Mouse (Mus musculus): ENCODE measurements at regions not wholly inside any gene's neighbourhood (a gene's known extent, or its start where the extent isn't known, plus 50 kb on each side); places are given as distances from the start of the nearest gene placed in this dataset.

- peak; percentile 73 for DNase-seq (ENCODE audit: low read depth, low spot score)
Observed at GRCm38 (mm10) chr17:62415152-62415551, 466.0 kb downstream of the Efna5 start.

DNA sequence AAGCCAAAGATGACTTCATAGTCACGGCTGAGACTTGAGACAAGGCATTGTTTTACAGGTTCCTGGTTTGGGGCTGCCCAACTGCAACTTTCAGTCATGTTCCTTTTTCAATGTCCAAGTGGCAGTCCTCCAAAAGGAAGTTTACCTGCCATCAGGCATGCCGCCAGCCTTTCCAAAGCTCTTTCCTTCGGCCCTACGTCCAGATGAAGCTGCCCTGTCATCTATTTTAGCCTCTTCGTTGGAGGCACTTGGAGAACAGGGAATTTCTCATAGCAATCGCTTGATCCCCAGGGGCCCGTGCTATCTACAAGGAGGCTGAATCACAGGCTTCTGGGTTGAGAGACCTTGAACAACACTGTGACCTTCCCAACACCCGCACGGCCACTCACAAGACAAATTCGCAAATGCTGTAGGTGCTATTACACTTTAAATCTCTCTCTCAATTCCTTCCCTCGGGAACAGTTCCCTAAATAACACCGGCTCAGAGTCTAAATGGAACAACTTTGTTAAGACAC, 468.4 kb downstream of the Efna5 start:
- no peak for DNase-seq (ENCODE audit: low read depth, low spot score)

GRCm38 (mm10) chr17:62403739-62404138, 477.4 kb downstream of the Efna5 start:
- DNase-seq (ENCODE audit: low read depth, low spot score): no peak

DNA sequence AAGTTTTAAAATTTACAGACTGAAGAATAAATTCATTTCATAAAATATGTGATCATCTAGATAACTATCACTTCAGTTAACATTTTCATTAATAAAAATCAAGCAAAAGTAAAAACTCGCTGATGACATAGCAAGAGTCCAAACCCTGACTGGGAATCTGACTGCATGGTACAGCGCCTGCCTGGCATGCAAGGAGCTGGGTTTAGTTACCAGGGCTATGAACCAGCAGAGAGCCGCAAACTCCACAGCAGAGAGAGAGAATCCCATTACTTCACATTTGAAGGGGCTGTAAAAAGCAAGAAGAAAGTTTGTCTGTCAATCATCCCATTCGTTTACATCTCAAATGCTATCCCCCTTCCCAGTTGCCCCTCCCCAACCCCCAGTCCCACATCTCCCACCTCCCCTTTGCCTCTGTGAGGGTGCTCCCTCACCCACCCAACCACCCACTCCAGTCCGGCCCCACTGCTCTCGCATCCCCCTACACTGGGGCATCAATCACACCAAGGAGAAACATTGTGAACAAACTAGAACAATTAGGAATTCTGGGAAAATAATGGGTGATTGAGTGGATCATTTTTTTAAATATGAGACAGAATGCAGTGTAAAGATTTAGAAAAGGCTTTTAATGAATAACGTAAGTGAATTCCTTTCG, 487.6 kb downstream of the Efna5 start:
- DNase-seq (ENCODE audit: low read depth, low spot score): no peak

- DNase-seq (ENCODE audit: low read depth, low spot score): no peak
Observed at GRCm38 (mm10) chr17:62384053-62384452, 497.1 kb downstream of the Efna5 start.

DNA sequence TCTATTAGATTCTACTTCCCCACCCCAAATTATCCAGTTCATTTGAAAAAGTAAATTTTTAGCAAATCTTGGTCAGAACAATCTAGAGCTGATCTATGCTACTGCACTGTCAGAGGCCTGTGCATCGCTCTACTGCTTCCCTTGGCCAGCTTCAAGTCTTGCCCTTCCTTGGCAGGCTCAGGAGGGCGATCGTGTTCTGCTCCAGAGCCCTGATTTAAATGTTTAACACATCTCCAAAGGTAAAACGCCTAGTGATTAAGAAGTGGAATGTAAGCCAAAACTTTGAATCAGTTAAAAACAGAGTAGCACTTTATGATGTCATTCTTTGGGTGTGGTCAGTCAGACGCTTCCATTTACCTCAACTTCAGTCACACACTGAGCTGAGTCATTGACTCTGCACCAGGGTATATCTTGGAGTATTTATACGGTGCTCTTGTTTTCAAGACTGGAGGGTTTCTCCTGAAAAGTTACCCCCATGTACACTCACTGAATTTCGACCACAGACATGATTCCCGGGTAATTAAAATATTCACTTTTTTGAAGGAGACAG, 502.2 kb downstream of the Efna5 start:
- DNase-seq (ENCODE audit: low read depth, low spot score): peak; percentile 76

- no peak for DNase-seq (ENCODE audit: low read depth, low spot score)
Observed at GRCm38 (mm10) chr17:62369100-62369499, 512.0 kb downstream of the Efna5 start.

- no peak for DNase-seq (ENCODE audit: low read depth, low spot score)
Observed at GRCm38 (mm10) chr17:62367937-62368336, 513.2 kb downstream of the Efna5 start.

- DNase-seq (ENCODE audit: low read depth, low spot score): no peak
Observed at GRCm38 (mm10) chr17:62358323-62358722, 522.8 kb downstream of the Efna5 start.

GRCm38 (mm10) chr17:62337890-62338557, 543.1 kb downstream of the Efna5 start:
- no peak for DNase-seq (ENCODE audit: low read depth, low spot score)

- no peak for DNase-seq (ENCODE audit: low read depth, low spot score)
Observed at GRCm38 (mm10) chr17:62330226-62330625, 550.9 kb downstream of the Efna5 start.

DNA sequence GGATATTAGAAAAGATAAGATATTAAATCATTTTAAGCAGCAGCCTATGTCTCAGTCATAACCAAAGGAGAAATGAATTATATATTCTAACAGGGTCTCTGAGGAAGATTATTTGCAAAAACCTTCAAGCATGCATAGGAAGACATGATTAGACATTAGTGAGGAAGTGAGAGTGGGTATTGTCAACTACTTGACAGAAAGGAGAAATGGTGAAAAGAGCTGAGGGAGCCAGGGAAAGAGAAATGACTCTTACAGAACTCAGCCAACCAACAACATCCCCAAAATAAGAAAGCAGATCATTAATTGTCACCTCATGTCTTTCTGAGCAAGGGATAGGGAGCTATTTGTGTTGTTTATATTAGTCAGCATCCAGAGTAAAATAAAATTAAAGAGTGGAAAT, 554.3 kb downstream of the Efna5 start:
- no peak for DNase-seq (ENCODE audit: low read depth, low spot score)

GRCm38 (mm10) chr17:62319033-62319432, 562.1 kb downstream of the Efna5 start:
- DNase-seq (ENCODE audit: low read depth, low spot score): no peak

DNA sequence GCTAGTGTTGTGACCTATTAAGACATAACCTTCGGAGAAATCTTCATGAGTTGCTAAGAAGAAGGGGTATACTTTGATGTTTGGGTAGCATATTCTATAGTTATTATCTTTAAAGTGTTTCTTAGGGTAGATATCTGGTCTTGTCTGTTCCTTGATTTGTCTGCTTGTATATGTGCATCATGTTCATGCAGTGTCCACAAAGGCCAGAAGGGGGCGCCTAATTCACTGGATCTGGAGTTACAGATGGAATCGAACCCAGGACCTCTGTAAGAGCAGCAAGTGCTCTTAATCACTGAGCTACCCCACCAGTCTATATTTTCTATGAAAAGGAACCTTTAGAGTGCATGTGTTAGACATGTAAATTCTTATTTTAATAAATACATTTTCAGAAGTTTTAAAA, 571.1 kb downstream of the Efna5 start:
- peak; percentile 17 for DNase-seq (ENCODE audit: low read depth, low spot score)

- DNase-seq (ENCODE audit: low read depth, low spot score): no peak
Observed at GRCm38 (mm10) chr17:62307111-62307510, 574.0 kb downstream of the Efna5 start.

- DNase-seq (ENCODE audit: low read depth, low spot score): no peak
Observed at GRCm38 (mm10) chr17:62306524-62306923, 574.6 kb downstream of the Efna5 start.

DNA sequence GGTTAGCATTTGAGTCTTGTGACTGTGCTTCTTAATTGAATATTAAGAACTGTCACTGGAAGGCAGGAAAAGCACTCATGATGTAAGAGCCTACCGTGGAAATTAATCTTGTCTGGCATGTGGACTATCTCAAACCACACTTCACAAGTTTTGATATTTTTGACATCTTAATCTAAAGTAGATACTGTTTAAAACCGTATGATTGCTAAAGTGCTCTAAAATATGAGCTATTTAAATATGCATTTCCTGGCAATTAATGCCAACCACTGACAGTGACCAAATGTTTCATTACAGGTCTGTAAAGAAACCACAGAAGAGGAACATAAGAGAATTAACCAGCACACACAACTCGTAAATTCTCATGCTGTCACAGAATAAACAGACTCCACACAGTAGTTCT, 576.0 kb downstream of the Efna5 start:
- DNase-seq (ENCODE audit: low read depth, low spot score): no peak

GRCm38 (mm10) chr17:62304073-62304472, 577.0 kb downstream of the Efna5 start:
- DNase-seq (ENCODE audit: low read depth, low spot score): no peak

DNA sequence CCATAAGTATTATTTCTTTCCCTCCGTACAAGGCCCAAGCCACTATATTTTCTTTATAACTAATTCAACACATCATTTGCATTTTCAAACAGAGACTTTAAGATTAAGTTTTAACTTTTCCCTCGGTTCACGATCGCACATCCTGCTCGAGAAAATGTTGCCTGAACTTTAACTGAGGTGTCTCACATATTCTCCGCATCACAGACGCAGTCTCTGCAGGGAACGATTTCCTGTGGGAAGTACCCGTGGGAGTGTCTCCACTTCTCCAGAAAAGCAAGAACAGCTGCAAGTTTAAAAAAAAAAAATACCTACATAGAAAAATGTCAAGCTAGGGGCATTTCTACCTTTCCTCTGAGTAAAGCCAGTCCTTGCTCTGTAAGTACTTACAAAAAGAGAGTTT, 581.2 kb downstream of the Efna5 start:
- DNase-seq (ENCODE audit: low read depth, low spot score): no peak

DNA sequence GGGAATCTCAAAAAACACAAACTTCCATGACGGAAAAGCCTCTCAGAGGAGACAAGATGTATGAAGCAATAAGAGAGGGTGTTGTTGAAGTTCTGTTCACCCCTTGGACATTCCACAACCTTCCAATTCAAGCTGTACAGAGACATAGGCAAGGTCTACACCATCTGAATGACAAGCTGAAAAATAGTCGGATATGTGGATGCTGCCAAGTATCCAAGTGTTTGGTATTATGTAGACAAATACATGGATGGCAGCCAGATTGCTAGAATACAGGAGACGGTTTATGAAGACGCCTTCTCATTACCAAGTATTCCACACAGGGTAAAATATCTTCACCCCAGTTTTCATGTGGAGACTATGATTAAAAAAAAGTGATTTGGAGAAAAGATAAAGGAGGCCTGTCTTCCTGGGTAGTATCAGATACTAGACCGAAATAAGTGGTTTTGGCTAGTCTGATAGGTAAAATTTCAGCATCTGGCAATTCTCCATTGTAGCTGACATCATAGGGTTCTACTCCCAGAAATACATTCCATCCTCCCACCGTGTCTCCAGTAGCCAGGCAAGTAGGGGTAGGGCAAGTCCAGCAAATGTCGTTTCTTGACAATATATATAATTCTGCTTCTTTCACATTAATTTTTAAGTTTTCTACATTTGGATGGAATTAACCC, 583.6 kb downstream of the Efna5 start:
- peak; percentile 28 for DNase-seq (ENCODE audit: low read depth, low spot score)

DNA sequence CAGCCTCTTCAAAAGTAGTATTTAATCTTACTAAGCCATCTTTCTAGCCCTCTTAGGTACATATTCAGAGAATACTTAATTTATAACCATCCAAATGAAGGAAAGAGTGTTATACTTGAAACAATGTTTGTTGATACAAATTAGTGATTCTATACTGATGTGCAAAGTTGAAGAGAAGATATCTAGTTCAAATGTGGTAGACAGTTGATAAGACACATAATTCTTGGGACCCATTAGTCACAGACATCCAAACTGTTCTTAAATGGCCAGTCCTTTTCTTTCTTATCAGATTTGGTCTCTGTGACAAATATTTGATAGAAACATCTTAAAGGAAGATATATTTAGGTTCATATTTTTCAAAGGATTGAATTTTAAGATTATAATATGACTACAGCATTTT, 585.7 kb downstream of the Efna5 start:
- DNase-seq (ENCODE audit: low read depth, low spot score): no peak

GRCm38 (mm10) chr17:62292703-62293102, 588.4 kb downstream of the Efna5 start:
- no peak for DNase-seq (ENCODE audit: low read depth, low spot score)
